Mouse (Mus musculus): Measurements from ENCODE around the gene Ublcp1. TPM values are rescaled to one million over a fixed set of nuclear protein-coding genes. Genes with fewer than 3 reads are reported as not detected.
"Not testable (repeated sequence)": the region's sequence is repeated elsewhere in the genome, so short reads cannot be mapped to it uniquely, and the experiment has no call there.

Ublcp1 gene
- total RNA-seq, 2 experiments from 2014 or later, result 43.0 to 43.1 TPM

DNA sequence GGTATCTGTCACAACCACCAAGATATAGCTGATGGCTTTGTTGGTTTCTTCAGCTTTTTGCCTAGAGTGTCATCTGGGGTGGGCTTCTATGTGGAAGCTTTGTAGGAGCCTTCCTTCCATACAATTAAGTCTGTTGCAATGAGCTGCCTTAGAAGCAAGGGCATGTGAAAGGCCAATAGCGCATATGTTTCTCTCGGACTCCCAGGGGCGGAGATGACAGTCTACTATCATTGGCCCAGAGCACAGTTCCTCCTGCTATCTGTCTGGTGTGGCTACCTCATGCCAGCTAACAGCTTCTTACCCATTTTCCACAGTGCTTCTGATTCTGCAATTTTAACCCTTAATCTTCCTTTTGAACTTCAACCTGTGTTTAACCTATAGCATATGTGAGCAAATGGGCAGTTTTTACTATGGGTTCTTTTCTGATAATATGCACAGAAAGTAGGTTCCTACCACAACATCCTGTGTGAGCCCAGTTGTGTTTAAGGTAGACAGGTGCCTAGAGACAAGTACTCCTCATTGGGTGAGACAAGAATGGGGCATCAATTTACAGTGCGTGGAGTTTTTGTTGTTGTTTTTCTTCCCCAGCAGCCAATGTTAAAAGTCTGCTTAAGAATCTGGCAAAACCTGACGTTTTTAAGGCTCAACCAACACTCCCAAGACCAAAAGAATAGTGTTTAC, 24.5 kb upstream of the Ublcp1 start:
- intact Hi-C loops (cut with DNase I), result no loop called here
- DNase-seq, result no peak

DNA sequence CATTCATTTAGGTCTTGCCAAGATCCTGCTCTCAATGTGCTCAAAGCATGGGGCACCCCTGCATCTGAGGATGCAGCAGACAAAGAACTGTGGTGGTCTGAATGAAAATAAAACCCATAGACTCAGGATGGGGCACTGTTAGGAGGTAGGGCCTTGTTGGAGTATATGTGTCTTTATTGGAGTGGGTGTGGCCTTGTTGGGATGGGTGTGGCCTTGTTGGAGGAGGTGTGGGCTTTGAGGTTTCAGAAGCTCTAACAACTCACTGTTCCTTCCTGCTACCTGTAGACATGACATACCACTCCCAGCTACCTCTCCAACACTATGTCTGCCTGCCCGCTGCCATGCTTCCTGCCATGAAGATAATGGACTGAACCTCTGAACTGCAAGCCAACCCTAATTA, 18.8 kb upstream of the Ublcp1 start:
- DNase-seq, result no peak
- intact Hi-C loops (cut with DNase I), result no loop called here

DNA sequence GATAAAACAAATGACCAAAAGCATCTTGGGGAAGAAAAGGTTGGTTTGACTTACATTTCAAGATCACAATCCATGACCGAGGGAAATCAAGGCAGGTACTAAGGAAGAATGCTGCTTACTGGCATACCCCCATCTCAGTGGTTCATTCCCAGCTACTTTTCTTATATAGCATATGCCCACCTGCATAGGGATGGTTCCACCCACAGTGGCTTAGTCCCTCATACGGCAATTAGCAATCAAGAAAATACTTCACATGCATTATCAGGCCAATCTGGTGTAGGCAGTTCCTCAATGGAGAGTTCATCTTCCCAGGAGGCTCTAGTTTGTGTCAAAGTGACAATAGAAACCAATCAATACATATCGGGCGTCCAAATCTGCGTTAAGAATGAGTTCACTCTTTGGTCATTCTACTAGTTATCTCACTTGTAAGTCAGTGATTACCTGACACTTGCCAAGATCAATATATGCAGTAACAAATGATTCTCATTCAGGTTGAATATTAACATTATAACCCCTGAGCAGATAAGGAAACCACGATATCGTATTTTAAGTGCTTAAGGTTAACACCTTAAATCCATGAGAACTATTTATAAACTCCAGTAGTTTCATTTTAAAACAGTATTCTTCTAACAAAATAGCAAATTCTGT, 14.9 kb upstream of the Ublcp1 start:
- intact Hi-C loops (cut with DNase I), result no loop called here

DNA sequence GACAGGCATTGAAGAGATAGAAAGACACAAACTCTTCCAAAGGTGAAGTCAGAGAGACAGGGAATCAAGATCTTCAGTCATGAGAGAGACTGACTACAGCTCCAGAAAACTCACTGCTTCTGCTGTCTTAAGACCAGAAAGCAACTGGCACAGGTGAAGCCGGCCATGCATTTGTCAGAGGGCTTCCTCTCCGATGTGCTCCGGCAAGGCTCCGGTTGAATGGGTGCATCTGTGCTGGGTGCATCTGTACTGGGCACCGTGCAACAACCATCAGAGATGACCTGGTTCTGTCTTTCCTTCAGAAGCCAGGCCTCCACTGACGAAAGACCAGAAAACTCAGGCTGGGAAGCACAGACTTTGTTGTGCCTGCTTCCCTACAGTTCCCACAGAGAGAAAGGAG, 9.9 kb upstream of the Ublcp1 start:
- no peak for DNase-seq
- intact Hi-C loops (cut with DNase I), result no loop called here

More for the DNA sequence above, 14.9 kb upstream of the Ublcp1 start:
- no peak for DNase-seq

DNA sequence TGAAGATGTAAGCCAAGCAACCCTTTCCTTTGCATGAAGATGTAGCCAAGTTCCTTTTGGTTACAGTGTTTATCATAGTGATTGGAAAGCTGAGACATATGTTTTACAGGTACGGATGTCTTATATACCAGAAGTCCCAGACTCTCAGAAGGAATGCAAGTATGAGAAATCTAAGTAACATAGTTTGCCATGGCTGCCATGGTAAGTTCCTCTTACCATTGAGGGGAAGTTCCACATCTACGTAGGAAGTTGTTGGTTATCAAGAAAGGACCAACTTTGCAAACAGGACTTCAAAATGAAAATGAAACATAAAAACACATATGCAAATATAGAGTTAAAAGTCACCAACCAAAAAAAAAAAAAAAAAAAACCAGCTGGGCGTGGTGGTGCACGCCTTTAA, 8.1 kb upstream of the Ublcp1 start:
- DNase-seq, result no peak
- intact Hi-C loops (cut with DNase I), result loop anchor here (10.0 kb wide), 1 partner anchor 1956 kb away; the partner anchor contains the start of gene Med7

DNA sequence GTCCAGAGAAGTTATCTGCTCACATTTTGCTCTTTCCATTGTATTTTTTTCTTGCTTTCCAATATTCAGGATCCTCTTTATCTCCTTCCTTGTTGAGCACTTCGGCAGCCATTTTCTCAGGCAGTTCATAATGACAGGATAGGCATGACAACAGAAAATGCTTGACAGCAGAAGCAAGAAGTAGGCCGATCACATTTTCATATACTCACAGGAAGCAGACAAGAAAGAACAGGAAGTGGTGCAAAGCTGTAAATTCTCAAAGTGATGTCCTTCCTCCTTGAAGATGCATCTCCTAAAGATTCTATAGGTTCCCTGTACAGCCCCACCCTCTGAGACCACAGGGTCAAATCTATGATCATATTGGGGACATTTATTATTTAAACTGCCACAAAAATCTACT, 6.1 kb upstream of the Ublcp1 start:
- no peak for DNase-seq
- intact Hi-C loops (cut with DNase I), result loop anchor here (10.0 kb wide), 1 partner anchor 1958 kb away; the partner anchor contains the start of gene Med7

DNA sequence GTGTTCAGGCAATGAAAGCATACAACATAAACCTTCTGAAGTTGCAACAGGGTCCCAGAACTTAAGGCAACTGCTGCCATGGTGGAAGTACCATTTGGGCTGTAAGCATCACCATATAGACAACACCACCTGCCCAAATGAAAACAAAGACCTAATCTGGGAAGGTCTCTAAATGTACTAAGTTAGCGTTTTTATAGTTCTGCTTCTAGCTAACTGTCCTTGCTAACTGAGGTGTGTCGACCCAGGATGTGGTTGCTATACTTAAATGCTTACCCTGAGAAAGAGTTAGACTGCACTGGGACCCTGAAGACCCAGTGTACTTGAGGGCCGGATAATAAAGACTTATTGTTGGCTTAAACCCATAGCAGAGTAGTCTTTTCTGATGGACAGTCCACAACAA, 5.2 kb upstream of the Ublcp1 start:
- DNase-seq, result no peak
- intact Hi-C loops (cut with DNase I), result loop anchor here (10.0 kb wide), 1 partner anchor 1959 kb away; the partner anchor contains the start of gene Med7

DNA sequence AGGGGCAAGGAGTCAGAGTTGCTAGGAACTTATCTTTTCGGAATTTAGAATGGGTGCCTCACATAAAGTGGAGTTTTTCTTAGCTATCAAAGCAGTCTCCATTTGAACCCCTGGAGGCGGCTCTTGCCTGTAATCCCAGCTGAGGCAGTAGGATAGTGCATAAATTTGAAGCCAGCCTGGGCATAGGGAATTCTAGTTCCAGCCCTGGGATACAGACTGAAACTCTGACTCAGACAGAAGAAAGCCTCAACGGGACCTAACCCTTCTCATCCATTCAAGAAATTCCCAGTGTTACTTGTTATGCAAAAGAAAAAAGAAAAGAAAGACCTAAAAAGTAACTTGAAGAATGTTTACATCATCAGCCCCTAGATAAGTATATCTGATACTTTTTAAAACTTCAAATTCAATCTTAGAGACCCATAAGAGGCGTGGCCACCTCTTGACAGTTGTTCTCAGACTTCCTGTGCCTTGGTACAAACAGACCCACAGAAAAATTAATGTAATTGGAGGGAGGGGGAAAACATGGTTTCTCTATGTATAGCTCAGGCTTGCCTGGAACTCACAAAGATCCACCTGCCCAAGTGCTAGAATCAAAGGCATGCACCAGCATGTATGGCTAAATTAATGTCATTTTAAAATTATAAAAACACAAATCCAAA, 1.2 kb upstream of the Ublcp1 start:
- intact Hi-C loops (cut with DNase I), result loop anchor here (5.0 to 10.0 kb wide), 2 partner anchors 111 to 1963 kb away; partner anchors contain the start of gene Med7
- peak in 1 of 2 experiments; percentile 11 for DNase-seq

DNA sequence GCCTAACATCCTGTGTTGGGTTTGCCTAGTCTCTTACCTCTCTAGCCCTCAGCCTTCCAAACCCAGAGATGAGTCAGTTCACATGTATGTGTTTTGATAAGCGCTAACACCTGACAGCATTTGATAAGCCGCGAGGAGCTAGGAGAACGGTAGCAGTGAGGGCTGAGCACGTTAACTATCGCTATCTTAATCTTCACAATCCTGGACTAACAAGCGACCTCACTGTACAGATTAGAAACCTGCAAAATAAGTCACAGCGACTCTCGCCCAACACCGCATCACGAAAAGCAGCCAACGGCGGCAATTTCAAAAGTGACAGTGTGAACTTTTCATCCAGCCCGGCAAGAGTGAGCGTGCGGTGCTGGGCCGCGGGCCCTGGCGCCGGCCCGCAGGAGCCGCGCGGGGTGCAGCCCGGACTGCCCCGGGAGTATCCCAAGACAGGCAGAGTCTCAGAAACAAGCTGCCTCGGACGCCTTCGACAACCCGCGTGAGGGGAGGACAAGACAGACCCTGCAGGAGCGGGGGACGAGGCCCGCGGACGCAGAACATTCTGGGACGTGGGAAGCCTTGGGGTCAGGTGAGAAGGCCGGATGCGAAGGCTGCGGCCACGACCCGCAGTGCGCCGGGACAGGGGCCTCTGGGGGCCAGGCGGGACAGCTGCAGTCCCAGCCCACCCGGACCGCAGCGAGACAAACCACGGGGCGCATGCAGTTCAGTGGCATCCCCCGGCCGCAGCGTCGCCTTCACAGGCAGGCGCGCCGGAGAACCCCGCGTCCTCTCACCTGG, 459 bp downstream of the Ublcp1 start:
- intact Hi-C loops (cut with DNase I), result loop anchor here (1.0 to 10.0 kb wide), 3 partner anchors 50 to 1965 kb away; partner anchors contain the start of gene Med7
- DNase-seq, result no peak

DNA sequence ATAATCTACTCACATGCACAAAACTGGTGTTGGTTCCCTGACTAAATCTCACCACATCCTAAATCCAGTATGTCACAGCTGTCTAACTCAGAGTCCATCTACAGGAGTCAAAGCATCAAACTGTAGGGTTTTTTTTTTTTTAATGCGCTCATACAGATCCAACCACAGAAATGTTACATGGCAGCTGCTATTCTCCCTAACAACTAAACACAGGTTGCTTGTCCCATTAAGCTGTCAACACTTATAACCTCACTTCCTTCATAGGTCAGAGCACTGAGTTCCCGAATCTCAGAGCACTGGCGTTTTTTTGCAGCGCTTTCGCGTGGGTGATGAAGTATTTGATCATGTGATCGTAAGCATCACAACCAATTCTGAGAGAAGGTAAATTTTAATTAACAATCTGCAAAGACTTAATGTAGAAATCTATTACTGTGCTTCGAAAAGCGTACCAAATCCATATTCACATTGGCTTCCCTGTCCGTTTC, 1.9 kb downstream of the Ublcp1 start:
- intact Hi-C loops (cut with DNase I), result no loop called here
- no peak for DNase-seq

DNA sequence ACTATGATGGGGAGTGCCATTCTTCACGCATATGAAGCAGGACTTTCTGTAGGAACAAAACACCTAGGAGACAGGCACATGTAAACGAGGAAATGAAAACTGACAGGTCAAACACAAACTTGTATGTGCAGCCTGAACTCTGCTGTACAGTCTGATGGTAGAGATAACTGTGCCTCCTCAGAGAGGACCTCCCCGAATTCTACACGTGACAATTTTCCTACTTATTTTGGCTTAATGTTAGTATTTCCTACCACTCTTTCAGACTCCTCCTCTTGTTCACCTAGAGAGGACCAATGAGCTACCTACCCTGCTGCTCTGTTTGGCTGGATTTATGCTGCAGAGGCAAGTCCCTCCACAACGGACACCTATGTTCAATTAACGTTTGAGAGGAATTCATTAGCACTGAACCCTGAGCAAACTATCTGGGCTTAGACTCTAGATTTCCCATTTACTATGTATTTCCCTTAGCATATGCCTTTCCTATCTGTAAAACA, 3.3 kb downstream of the Ublcp1 start:
- intact Hi-C loops (cut with DNase I), result no loop called here
- DNase-seq, result no peak

DNA sequence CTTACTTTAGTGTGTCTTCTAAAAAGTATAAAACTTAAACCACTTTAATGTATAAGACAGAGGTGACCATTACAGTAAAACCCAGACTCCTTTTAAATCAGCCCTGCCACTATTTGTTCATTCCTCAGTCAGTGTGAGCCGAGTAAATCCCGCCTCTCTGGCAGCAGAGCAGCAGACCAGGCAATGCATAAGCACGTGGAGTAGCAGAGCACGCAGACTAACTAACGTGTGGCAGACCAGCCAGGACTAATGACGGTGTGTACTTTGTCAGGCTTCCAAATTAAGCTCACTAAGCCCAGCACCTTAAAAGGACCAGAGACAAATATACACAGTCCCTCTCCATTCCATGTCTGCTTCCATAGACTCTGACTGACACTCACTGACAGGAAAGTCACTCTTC, 8.8 kb downstream of the Ublcp1 start:
- DNase-seq, result peak in 1 of 2 experiments; percentile 7

DNA sequence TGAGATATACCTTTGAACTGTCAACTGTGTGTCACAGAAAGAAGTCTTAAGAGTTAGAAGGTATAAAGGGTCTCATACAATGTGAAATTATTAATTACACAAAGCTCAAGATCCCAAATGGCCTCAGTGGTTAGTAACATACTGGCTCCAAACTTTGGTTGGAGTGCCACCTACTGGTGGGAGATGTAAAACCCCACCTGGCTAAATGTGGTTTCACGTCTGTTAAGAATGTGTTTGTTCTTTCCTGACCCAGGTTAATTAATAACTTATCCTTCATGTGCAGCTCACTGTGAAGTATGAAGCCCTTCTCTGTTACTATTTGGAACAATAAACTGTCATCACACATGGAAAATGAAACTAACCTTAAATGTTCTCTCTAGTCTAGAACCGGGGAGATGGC, 16.9 kb downstream of the Ublcp1 start:
- DNase-seq, result peak; percentile 47 to 64
- intact Hi-C loops (cut with DNase I), result loop anchor here (1.0 to 5.0 kb wide), 3 partner anchors 122 to 687 kb away; no protein-coding TSS in a partner anchor

More for the DNA sequence above, 8.8 kb downstream of the Ublcp1 start:
- intact Hi-C loops (cut with DNase I), result no loop called here

DNA sequence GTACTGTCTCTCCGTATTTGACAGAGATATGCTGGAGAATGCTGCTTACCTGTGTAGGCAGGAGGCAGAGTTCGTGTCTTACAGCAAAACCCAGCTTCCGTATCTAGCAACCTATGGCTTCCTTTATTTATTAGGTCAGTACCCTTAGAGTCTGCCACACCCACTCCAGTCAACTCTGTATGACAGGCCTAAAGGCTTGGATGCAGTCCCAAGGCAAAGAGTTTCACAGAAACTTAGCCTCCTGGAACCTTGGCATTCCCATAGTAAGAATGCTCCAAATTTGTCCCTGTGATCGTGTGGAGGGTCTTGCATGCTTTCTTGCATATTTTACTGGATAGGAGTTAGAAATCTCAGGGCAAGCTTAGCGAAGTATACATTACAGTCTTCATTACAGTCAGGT, 18.3 kb downstream of the Ublcp1 start:
- intact Hi-C loops (cut with DNase I), result loop anchor here (2.0 to 5.0 kb wide), 2 partner anchors 670 to 685 kb away; no protein-coding TSS in a partner anchor
- DNase-seq, result not testable (repeated sequence)

DNA sequence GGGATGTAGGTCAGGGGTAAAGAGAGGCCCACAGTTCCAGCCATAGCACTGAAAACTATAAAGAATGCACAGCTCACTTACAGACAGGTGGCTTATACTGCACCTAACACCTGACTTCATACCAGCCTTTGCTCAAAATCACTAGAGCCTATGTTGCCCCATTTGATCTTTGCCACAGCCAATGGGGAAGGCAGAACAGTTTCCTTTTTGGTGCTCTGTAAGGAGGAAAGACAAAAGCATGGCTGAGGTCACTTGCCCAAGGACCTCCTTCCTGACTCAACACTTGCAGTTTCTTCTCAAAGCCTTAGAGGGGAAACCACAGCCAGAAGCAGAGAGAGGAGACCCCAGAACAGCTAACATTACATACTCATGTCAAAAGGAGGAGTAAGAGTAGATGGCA, 19.3 kb downstream of the Ublcp1 start:
- DNase-seq, result no peak
- intact Hi-C loops (cut with DNase I), result loop anchor here (5.0 kb wide), 1 partner anchor 669 kb away; no protein-coding TSS in a partner anchor

DNA sequence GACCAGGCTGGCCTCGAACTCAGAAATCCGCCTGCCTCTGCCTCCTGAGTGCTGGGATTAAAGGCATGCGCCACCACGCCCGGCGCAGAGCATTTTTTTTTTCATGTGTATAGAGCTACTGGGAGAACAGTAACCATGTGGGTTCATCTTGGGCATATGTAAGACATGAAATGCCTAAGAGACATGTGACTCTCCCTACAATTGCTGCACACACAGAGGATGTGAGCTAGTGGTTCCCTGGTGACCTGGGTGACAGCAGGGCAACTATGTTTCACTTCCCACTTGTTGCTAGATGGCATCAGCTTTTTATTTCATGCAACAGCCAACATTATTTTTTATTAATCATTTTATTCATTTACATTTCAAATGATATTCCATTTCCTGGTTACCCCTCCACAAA, 32.5 kb downstream of the Ublcp1 start:
- DNase-seq, result no peak
- intact Hi-C loops (cut with DNase I), result no loop called here

DNA sequence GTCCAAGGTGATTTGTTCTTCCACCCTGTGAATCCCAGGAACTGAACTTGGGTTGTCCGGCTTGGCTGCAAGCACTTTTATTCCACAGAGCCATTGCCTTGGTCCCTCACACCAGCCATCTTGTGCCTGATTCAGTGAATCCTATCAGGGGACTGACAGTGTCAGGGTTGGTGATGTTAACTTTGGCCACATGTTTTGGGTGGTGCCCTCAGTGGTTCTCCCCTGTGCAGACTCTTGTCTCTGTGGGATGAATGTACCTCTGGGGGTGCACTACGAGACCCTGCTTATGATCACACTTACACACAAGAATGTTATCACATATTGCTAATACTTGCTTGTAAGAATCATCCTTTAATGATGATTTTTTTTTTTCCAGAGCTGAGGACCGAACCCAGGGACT, 40.3 kb downstream of the Ublcp1 start:
- intact Hi-C loops (cut with DNase I), result no loop called here
- DNase-seq, result no peak

DNA sequence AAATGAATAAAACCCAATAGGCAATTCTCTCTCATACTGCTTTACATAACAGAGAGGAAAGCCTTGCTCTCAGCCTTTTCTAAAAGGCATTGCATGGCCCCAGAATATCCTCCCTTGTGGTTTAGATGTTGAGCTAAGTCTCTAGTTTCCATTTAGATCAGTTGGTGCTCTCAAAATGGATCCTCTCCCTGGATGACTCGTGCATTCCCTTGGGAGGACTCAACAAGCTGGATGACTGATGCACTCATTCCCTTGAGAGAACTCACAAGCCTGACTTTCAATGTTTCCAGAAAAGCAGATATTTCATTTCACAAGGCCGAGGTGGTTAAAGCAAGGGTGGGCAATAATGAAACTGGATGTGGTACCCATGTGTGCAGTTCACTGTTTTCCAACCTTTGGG, 42.3 kb downstream of the Ublcp1 start:
- intact Hi-C loops (cut with DNase I), result no loop called here
- DNase-seq, result no peak

DNA sequence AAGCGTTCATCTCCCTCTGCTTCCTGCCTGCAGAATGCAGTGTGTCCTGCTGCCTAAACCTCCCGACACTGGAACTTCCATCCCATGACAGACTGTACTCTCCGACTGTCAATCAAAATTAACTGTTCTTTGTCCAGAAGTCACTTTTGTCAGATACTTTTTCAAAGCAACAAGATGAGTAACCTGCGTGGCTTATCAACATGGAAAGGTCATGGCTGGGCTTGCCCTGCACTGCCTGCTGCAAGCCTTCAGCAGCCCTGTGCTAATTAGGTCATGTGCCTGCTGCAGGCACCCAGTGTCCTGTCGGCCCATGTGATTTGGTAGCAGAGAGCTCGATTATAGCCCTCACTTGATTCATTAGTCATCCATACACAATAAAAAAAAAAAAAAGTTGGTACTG, 44.7 kb downstream of the Ublcp1 start:
- DNase-seq, result no peak
- intact Hi-C loops (cut with DNase I), result no loop called here

DNA sequence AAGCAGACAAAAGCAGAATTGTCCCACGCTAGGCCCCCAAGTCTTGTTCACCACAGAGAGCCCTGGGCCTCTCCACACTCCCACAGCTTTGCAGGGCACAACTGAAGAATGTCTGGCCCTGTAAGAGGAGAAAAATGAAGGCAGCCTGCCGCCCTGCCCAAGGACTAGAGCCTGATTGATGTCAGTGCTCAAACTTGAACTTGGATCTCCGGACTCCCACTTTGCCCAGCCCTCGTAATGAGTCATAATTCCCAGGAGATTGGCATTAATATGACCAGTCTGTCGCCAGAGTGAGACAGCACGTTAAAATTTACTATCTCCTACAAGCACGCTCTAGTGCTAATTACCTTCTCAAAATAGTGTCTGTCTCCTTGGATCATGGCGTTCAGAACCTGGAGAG, 45.3 kb downstream of the Ublcp1 start:
- no peak for DNase-seq
- intact Hi-C loops (cut with DNase I), result no loop called here

Data from heart, postnatal 36 days (tissue).